Mouse (Mus musculus): ENCODE measurements around the gene Crlf2.

Gene Crlf2

GRCm38 (mm10) chr5:109547112-109547511 lies 11.7 kb downstream of the Crlf2 start:
- no peak for DNase-seq (ENCODE audit: low spot score)

DNA sequence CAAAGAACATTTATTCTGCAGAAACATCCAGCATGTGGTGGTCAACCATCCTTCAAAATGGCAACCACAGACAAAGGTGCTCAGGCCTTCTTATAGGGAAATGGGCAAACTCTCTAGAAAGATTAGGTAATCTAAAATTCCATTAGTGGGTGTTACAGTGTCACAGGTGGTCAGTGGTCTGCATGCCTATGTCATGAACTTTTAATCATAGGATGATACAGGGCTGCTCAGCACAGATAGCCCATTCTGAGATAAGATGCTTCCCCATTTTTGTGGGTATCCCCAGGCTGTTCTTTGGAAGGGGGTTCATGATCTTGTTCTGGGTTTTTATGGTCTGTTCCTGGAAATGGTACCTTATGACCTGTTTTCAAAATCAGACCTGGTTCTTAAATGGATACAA lies 49.1 kb downstream of the Crlf2 start:
- no peak for DNase-seq (ENCODE audit: low spot score)

- no peak for DNase-seq (ENCODE audit: low spot score)
Observed at GRCm38 (mm10) chr5:109506729-109507128, 52.1 kb downstream of the Crlf2 start.

Data from ovary, adult 18-20 months (tissue).